Mouse (Mus musculus) testis, adult 2 months (tissue): ENCODE data around the gene Lyzl6. TPM values are rescaled to one million over a fixed set of nuclear protein-coding genes. Genes with fewer than 3 reads are reported as not detected.

Experiments used
- H3K27ac ChIP-seq: fragments of 200-500 bp; 2 replicates; pipeline ENCODE4 v1.5.1; 2012; ENCODE audit warnings: low read depth, low read length; ENCODE audit not compliant: control insufficient read depth, insufficient read depth
- H3K27me3 ChIP-seq: fragments of 200-500 bp; 2 replicates; pipeline ENCODE4 v1.6.1; 2012; ENCODE audit warnings: mild to moderate bottlenecking, low read length, moderate library complexity; ENCODE audit not compliant: control insufficient read depth, insufficient read depth
- H3K36me3 ChIP-seq: fragments of 200-500 bp; 2 replicates; pipeline ENCODE4 v1.6.1; 2012; ENCODE audit warnings: mild to moderate bottlenecking, low read length; ENCODE audit not compliant: control insufficient read depth, insufficient read depth
- H3K4me1 ChIP-seq: fragments of 200-500 bp; 2 replicates; pipeline ENCODE4 v1.6.1; 2012; ENCODE audit warnings: low read length; ENCODE audit not compliant: control insufficient read depth, insufficient read depth
- H3K4me3 ChIP-seq: fragments of 200-500 bp; 2 replicates; pipeline ENCODE4 v1.5.1; 2012; ENCODE audit warnings: low read depth, mild to moderate bottlenecking, low read length, moderate library complexity, mixed read lengths; ENCODE audit not compliant: control insufficient read depth
- CTCF ChIP-seq: fragments of 200-500 bp; IDR thresholded peaks from 2 replicates; pipeline ENCODE4 v1.5.1; 2012; ENCODE audit warnings: low read depth, mild to moderate bottlenecking, inconsistent platforms, low read length, moderate library complexity; ENCODE audit not compliant: control insufficient read depth, insufficient read depth, insufficient replicate concordance
- POLR2A ChIP-seq: fragments of 200-500 bp; IDR thresholded peaks from 2 replicates; pipeline ENCODE4 v1.6.1; 2012; ENCODE audit warnings: low read depth, mild to moderate bottlenecking, inconsistent platforms, low read length, moderate library complexity; ENCODE audit not compliant: control insufficient read depth
- polyA plus RNA-seq: library from polyadenylated mRNA; depleted of rRNA; stranded (reverse); fragments of >200 nt; gene quantifications from 2 replicates; pipeline ENCODE4 v1.2.3, GENCODE M21; 2012; rRNA removed

Gene Lyzl6
- polyA plus RNA-seq, 1 experiment = 296 TPM

DNA sequence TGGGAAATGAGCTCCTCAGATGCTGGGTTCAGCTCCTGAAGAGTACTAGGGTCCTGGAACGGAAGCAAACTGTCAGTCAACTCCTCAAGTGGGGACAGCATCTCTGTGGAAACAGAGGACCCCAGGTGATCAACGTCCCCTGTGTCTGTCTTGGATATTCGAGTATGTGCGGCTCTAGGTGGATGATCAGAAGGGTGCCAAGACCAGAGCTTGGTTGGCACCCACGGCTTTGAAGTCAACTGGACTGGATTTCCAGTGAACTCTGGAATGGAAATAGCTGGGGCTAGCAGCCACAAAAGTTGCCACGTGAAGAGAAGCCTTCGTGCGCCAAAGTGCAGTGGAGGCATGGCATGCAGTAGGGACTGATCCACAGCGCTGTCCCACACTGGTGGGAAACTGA is 17.6 kb downstream of the Lyzl6 start, which contains the start of gene Gm884:
TSS of gene Gm884 (minus strand) at position 101 of the 400 bp plus-strand sequence.
- H3K36me3 ChIP-seq = peaks cover 9% of the 10 kb centered on the region
- H3K4me3 ChIP-seq = peak within 1 kb of the TSS; percentile 90
- H3K27me3 ChIP-seq = no peaks in the 10 kb centered on the region
- H3K4me1 ChIP-seq = no peaks in the 10 kb centered on the region
- peak within 1 kb of the TSS; percentile 54 for H3K27ac ChIP-seq
- TF ChIP-seq POLR2A (peak; percentile 81; the same call in 1 of the 2 replicates), CTCF (no peak)

DNA sequence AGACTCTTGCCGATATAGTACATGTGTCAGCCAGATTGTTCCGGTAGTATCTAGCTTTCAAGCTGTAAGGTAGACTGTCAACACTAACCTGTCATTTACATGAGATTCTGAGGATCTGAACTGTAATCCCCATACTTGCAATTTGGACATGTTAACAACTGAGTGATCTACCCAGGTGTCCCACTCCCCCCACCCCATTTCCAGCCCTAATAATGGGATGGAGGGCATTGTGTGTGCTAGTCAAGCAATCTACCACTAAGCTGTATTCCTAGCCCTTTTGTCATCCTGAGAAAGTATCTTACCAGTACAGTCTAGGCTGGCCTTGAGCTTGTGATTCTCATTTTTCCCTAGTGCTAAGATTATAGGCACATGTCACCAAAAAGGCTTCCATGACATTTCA is 27.9 kb downstream of the Lyzl6 start:
- TF ChIP-seq POLR2A (no peak), CTCF (no peak)
- H3K27me3 ChIP-seq = no peaks in the 10 kb centered on the region
- no peak overlapping the region for H3K27ac ChIP-seq
- H3K4me3 ChIP-seq = no peak overlapping the region
- no peaks in the 10 kb centered on the region for H3K36me3 ChIP-seq
- H3K4me1 ChIP-seq = no peaks in the 10 kb centered on the region

DNA sequence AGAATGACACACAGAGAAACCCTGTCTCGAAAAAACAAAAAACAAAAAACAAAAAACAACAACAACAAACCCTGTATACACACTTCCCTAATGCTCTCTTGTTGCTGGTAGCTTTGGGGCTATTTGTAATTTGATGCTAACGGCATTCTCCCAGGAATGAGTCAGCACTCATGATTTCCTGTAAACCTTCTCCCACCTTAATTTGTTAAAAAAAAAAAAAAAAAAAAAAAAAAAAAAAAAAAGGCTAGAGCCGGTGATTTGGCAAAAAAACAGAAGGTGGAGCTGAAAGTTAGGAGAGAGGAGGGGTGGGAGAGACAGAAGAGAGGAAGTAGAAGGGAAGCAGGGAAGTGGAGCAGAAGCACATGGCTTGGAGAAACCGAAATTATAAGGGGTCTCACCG is 32.1 kb downstream of the Lyzl6 start:
- no peaks in the 10 kb centered on the region for H3K27me3 ChIP-seq
- no peaks in the 10 kb centered on the region for H3K4me1 ChIP-seq
- H3K36me3 ChIP-seq = no peaks in the 10 kb centered on the region
- no peak for TF ChIP-seq CTCF
- no peak for TF ChIP-seq POLR2A
- H3K27ac ChIP-seq = no peak overlapping the region
- no peak overlapping the region for H3K4me3 ChIP-seq

Other genes with a start within 250 kb of the Lyzl6 start
- 5.9 and 6.3 TPM in 2 replicates for gene Plekhm1, start 226.2 kb downstream of the Lyzl6 start, polyA plus RNA-seq
- gene Lrrc37a, start 134.3 kb downstream of the Lyzl6 start, polyA plus RNA-seq = 32.8 and 42.8 TPM in 2 replicates
- 21.5 and 29.5 TPM in 2 replicates for gene Gm884, start 17.8 kb downstream of the Lyzl6 start, polyA plus RNA-seq
- 2.7 and 4.8 TPM in 2 replicates for gene Rprml, start 10.7 kb upstream of the Lyzl6 start, polyA plus RNA-seq
- 150 and 154 TPM in 2 replicates for gene Gosr2, start 59.0 kb upstream of the Lyzl6 start, polyA plus RNA-seq
- 0.15 and 0.30 TPM in 2 replicates for gene Wnt9b, start 110.9 kb upstream of the Lyzl6 start, polyA plus RNA-seq
- 24.1 and 28.9 TPM in 2 replicates for gene Wnt3, start 135.3 kb upstream of the Lyzl6 start, polyA plus RNA-seq